Mouse (Mus musculus): ENCODE measurements at regions not wholly inside any gene's neighbourhood (a gene's known extent, or its start where the extent isn't known, plus 50 kb on each side); places are given as distances from the start of the nearest gene placed in this dataset.
A peak's percentile ranks its signal among the peaks of the same experiment; 100 is the strongest.

DNA sequence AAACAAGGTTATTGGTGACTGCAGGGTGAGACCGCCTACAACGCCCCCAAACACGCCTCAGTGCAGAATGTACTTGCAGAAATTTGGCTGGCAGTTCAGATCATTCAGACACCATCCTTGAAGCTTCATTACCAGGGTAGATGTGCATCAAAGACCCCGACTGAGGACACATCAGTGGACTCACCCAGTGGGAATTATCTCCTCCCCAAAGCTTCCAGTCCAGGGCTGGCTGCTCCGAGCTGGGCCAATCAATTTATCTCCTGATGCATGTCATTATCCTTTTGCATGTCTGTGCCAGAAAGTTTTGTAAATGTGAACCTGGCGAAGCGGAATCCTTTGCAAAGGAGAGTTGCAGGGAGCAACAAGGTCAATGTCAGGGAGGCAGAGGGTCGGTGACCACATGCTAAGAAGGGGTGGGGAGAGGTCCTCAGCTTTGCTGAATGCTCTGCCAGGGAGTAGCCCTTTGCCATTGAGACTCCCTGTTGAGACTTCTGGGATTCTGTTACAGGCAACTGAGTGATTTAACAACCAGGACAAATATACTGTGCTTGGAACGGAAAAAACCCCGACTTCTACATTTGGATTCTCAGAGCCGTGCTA lies 79.5 kb downstream of the Ackr3 start:
- Histone ChIP-seq H3ac (ENCODE audit: control insufficient read depth, insufficient read length, low read depth) (no peak overlapping the region), H3K27me3 (ENCODE audit: control insufficient read depth, insufficient read depth, insufficient read length) (no peaks in the 10 kb centered on the region), H3K36me3 (ENCODE audit: control insufficient read depth, insufficient read depth) (no peaks in the 10 kb centered on the region), H3K4me3 (ENCODE audit: insufficient read depth, poor library complexity, severe bottlenecking) (no peak overlapping the region), H3K79me2 (ENCODE audit: control insufficient read depth, insufficient read depth) (no peaks in the 10 kb centered on the region), H3K79me3 (ENCODE audit: low read depth) (no peaks in the 10 kb centered on the region)
- no peak for TF ChIP-seq MAX (IDR thresholded peaks at IDR 0.05)
- no peak for TF ChIP-seq MYOG (IDR thresholded peaks at IDR 0.05; ENCODE audit: control insufficient read depth, extremely low read depth, insufficient read length)
- no peak for TF ChIP-seq CTCF (IDR thresholded peaks at IDR 0.05; ENCODE audit: control insufficient read depth, insufficient read depth, insufficient read length)
- TF ChIP-seq CEBPB (IDR thresholded peaks at IDR 0.05; ENCODE audit: low read depth) = no peak
- TF ChIP-seq MYOD1 (IDR thresholded peaks at IDR 0.05; ENCODE audit: control insufficient read depth, insufficient read length, low read depth) = no peak
- no peak for TF ChIP-seq USF1 (IDR thresholded peaks at IDR 0.05; ENCODE audit: low read depth)
- TF ChIP-seq FOSL1 (IDR thresholded peaks at IDR 0.05; ENCODE audit: insufficient read depth, low read length, poor library complexity, severe bottlenecking) = no peak

DNA sequence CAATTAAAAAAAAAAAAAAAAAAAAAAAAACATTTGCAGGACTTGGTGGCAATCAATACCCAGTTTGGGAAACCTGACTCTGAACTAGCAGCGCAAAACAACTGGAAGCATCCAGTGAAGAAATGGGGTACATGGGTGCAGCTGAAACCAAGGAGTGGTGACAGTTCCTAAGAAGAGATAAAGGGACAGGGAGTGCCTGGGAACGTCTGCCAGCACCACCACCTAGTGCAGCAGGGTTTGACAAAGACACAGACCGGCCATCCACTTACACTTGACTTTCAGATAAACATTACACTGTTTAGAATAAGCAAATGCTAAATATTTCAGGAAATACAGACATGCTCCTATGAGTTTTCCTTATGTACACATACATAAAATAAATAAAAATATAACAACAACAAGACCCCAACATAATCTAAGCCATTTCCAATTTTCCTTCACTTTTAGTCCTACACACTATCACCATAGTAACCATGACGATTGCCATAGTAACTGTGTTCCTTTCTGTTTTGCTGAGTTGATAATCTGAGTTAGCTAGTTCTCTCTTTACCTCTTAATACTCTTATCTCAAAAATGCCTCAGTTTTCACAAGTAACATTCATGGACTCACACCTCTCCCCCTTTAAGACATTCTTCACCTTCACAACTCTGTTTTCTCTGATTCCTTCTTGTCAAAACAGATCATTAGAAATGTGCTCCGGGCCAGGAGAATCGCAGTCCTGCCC lies 80.3 kb downstream of the Ackr3 start:
- H3K4me3 ChIP-seq (ENCODE audit: insufficient read depth, poor library complexity, severe bottlenecking) = no peak overlapping the region
- H3K79me2 ChIP-seq (ENCODE audit: control insufficient read depth, insufficient read depth) = no peaks in the 10 kb centered on the region

DNA sequence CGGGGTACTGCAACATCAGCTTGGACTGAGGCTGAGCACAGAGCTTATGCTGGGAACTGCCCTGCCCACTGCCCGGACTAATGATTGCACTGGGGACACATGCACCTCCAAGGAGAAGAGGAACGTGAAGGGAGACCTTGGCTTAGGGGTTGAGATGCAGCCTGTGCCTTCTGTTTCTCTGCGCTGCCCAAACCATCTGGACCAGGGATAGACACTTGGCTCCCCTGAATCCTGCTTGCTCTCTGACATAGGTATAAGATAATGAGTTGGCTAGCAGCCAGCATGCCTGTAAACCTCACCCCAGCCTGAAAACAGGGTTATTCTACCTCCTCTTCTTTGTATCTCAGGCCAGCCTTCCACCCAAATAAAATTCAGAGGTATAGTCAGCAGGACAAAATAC lies 81.5 kb downstream of the Ackr3 start:
- TF ChIP-seq MAX (IDR thresholded peaks at IDR 0.05) (no peak), MYOD1 (IDR thresholded peaks at IDR 0.05; ENCODE audit: control insufficient read depth, insufficient read length, low read depth) (no peak), CEBPB (IDR thresholded peaks at IDR 0.05; ENCODE audit: low read depth) (no peak), FOSL1 (IDR thresholded peaks at IDR 0.05; ENCODE audit: insufficient read depth, low read length, poor library complexity, severe bottlenecking) (no peak)
- H3ac ChIP-seq (ENCODE audit: control insufficient read depth, insufficient read length, low read depth) = no peak overlapping the region
- H3K79me2 ChIP-seq (ENCODE audit: control insufficient read depth, insufficient read depth) = no peaks in the 10 kb centered on the region
- H3K27me3 ChIP-seq (ENCODE audit: control insufficient read depth, insufficient read depth, insufficient read length) = no peaks in the 10 kb centered on the region
- no peaks in the 10 kb centered on the region for H3K79me3 ChIP-seq (ENCODE audit: low read depth)
- no peak overlapping the region for H3K4me3 ChIP-seq (ENCODE audit: insufficient read depth, poor library complexity, severe bottlenecking)
- no peaks in the 10 kb centered on the region for H3K36me3 ChIP-seq (ENCODE audit: control insufficient read depth, insufficient read depth)

More for the DNA sequence above, 80.3 kb downstream of the Ackr3 start:
- Histone ChIP-seq H3ac (ENCODE audit: control insufficient read depth, insufficient read length, low read depth) (no peak overlapping the region), H3K27me3 (ENCODE audit: control insufficient read depth, insufficient read depth, insufficient read length) (no peaks in the 10 kb centered on the region), H3K79me3 (ENCODE audit: low read depth) (no peaks in the 10 kb centered on the region), H3K36me3 (ENCODE audit: control insufficient read depth, insufficient read depth) (no peaks in the 10 kb centered on the region)
- TF ChIP-seq USF1 (IDR thresholded peaks at IDR 0.05; ENCODE audit: low read depth) = no peak
- no peak for TF ChIP-seq FOSL1 (IDR thresholded peaks at IDR 0.05; ENCODE audit: insufficient read depth, low read length, poor library complexity, severe bottlenecking)
- no peak for TF ChIP-seq CTCF (IDR thresholded peaks at IDR 0.05; ENCODE audit: control insufficient read depth, insufficient read depth, insufficient read length)
- no peak for TF ChIP-seq MYOG (IDR thresholded peaks at IDR 0.05; ENCODE audit: control insufficient read depth, extremely low read depth, insufficient read length)
- TF ChIP-seq MYOD1 (IDR thresholded peaks at IDR 0.05; ENCODE audit: control insufficient read depth, insufficient read length, low read depth) = no peak
- no peak for TF ChIP-seq CEBPB (IDR thresholded peaks at IDR 0.05; ENCODE audit: low read depth)
- no peak for TF ChIP-seq MAX (IDR thresholded peaks at IDR 0.05)

DNA sequence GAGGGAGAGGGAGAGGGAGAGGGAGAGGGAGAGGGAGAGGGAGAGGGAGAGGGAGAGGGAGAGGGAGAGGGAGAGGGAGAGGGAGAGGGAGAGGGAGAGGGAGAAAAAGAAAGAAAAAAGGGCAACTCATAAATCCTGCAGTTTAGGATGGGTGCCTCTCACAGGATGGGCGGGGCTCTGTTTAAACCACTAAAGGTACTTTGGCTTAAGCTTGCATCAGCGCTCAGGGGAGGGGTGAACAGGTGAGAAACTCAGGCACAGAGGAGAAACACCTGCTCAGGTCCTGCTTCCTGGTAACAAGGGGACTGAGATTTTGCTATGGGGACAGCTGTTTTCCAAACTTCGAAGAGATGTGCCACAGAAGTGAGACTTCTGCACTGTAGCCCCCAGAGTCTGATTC lies 83.5 kb downstream of the Ackr3 start:
- no peak for TF ChIP-seq MAX (IDR thresholded peaks at IDR 0.05)
- no peak for TF ChIP-seq USF1 (IDR thresholded peaks at IDR 0.05; ENCODE audit: low read depth)
- TF ChIP-seq CEBPB (IDR thresholded peaks at IDR 0.05; ENCODE audit: low read depth) = no peak
- TF ChIP-seq MYOD1 (IDR thresholded peaks at IDR 0.05; ENCODE audit: control insufficient read depth, insufficient read length, low read depth) = no peak
- no peak for TF ChIP-seq FOSL1 (IDR thresholded peaks at IDR 0.05; ENCODE audit: insufficient read depth, low read length, poor library complexity, severe bottlenecking)
- no peak for TF ChIP-seq CTCF (IDR thresholded peaks at IDR 0.05; ENCODE audit: control insufficient read depth, insufficient read depth, insufficient read length)
- no peak for TF ChIP-seq MYOG (IDR thresholded peaks at IDR 0.05; ENCODE audit: control insufficient read depth, extremely low read depth, insufficient read length)

DNA sequence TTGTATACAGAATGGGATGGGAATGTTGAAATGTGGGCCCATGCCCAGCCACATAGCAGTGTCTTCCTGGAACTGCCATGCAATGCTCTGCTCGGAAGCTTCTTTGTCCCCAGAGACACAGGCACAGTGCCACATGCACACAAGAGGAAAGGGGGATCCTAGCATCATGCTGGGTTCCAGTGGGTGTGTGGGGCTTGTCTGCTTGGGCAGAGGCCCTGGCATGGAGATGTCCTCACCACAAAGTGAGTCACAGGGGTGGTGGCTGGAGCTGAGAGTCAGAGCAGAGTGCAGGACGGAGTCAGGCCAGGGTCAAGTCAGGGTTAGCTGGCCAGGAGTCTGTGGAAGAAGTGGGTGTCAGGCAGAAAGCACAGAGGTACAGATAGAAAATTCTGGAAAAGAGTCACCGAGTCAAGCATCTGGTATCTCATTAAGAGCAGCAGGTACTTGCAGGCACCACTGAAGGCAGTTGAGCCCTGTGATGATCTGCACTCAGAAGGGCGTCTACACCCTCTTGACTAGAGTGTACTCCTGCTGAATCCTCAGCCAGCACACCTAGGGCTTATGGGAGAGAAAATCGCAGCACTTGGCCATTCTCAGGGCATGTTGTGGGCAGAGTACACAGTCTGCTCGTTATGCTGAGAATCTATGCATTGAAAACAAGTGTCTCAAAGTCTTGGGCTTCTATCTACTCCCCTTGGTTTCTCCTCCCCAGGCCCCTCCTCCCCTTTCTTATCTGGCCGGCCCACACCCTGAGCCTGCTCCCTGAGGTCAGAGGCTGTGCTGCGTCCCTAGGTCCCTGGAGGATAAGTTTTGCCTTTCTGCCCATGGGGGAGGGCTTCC lies 85.3 kb downstream of the Ackr3 start:
- Histone ChIP-seq H3ac (ENCODE audit: control insufficient read depth, insufficient read length, low read depth) (no peak overlapping the region), H3K4me3 (ENCODE audit: insufficient read depth, poor library complexity, severe bottlenecking) (no peak overlapping the region), H3K79me3 (ENCODE audit: low read depth) (no peaks in the 10 kb centered on the region), H3K79me2 (ENCODE audit: control insufficient read depth, insufficient read depth) (no peaks in the 10 kb centered on the region), H3K27me3 (ENCODE audit: control insufficient read depth, insufficient read depth, insufficient read length) (no peaks in the 10 kb centered on the region), H3K36me3 (ENCODE audit: control insufficient read depth, insufficient read depth) (no peaks in the 10 kb centered on the region)
- TF ChIP-seq FOSL1 (IDR thresholded peaks at IDR 0.05; ENCODE audit: insufficient read depth, low read length, poor library complexity, severe bottlenecking) (peak; percentile 80), MYOG (IDR thresholded peaks at IDR 0.05; ENCODE audit: control insufficient read depth, extremely low read depth, insufficient read length) (no peak), MAX (IDR thresholded peaks at IDR 0.05) (peak; percentile 84), MYOD1 (IDR thresholded peaks at IDR 0.05; ENCODE audit: control insufficient read depth, insufficient read length, low read depth) (no peak), CEBPB (IDR thresholded peaks at IDR 0.05; ENCODE audit: low read depth) (peak; percentile 34)

More for the DNA sequence above, 83.5 kb downstream of the Ackr3 start:
- no peak overlapping the region for H3ac ChIP-seq (ENCODE audit: control insufficient read depth, insufficient read length, low read depth)
- H3K36me3 ChIP-seq (ENCODE audit: control insufficient read depth, insufficient read depth) = no peaks in the 10 kb centered on the region
- no peaks in the 10 kb centered on the region for H3K27me3 ChIP-seq (ENCODE audit: control insufficient read depth, insufficient read depth, insufficient read length)
- no peaks in the 10 kb centered on the region for H3K79me2 ChIP-seq (ENCODE audit: control insufficient read depth, insufficient read depth)
- no peaks in the 10 kb centered on the region for H3K79me3 ChIP-seq (ENCODE audit: low read depth)
- H3K4me3 ChIP-seq (ENCODE audit: insufficient read depth, poor library complexity, severe bottlenecking) = no peak overlapping the region
